Mouse (Mus musculus): ENCODE data around the gene Phldb1.

GRCm38 (mm10) chr9:44640646-44641357, 94.2 kb downstream of the Phldb1 start:
- no peak for TF ChIP-seq POLR2A (IDR thresholded peaks at IDR 0.05; ENCODE audit: control insufficient read depth, low read depth, low read length)
- TF ChIP-seq CTCF (IDR thresholded peaks at IDR 0.05; ENCODE audit: control insufficient read depth, insufficient read depth, insufficient replicate concordance, low read depth, low read length) = no peak

Data from testis, adult 2 months (tissue).